Mouse (Mus musculus) T-cell, adult 2 months (primary cell): ENCODE data around the gene Nf1.
"Not testable (repeated sequence)": the region's sequence is repeated elsewhere in the genome, so short reads cannot be mapped to it uniquely, and the experiment has no call there.

Experiments used
- DNase-seq: peaks from one replicate; pipeline ENCODE4 v3.0.0; 2022; ENCODE audit warnings: low spot score

Gene Nf1

DNA sequence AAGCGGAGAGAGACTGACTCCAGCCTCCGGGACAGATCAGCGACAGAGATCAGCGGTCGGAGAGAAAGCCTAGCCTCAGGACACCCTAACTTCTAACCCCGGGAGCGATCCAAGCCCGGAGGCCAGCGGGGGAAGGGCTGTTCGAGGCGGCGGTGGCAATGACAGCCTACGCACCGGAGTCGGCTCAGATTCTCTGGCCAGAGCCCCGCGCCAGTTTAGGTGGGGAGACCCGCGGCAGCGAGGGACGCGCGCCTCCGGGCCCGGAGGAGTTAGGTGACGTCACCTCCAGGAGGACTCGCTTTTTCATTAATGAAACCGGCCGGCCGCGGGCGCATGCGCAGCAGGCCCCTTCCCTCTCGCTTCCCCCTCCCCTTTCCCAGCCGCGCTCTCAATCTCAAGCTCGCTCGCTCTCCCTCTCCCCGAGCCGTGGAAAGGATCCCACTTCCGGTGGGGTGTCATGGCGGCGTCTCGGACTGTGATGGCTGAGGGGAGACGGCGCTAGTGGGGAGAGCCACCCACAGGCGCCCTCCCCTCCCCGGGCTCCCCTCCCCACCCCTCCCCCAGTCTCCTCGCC, at the start of gene Nf1:
TSS of gene Nf1 (plus strand) at position 460 of the 574 bp plus-strand sequence.
- peak; percentile 78 for DNase-seq

DNA sequence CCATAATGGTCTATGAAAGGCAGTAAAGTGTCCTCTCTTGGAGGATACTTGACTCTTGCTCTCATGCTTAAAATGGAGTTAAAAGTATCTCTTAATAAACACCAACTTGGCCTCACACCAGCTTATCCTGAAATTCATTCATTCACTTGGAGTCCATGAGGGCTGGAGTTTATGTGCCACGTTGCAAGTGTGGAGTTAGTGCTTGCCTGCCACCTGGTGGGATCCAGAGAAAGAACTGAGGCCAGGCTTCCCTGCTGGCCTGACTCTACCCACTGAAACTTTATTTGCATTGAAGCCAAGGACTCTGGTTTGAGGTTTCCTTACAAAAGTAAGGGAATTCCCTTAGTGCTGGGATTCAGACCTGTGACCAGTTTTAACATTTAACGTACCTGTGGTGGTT, 49.0 kb upstream of the Nf1 start:
- no peak for DNase-seq

DNA sequence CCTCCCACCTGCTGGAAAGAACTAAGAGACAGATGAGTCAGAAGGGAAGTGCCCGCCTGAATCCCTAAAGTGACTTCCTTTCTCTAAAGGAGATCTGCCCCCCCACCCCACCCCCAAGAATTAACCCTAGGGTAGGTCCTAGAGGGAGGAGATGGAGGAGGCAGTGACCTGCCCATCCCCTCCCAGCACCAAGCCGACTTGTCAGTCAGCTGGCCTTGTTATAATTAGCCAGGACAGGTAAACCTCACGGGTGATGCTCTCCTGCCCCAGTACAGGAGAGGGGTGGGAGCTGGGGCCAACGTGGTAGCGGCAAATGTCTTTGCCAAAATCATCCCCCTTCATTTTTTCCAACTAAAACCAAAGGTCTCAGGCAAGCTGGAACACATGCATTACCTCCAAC, 47.8 kb upstream of the Nf1 start:
- no peak for DNase-seq

DNA sequence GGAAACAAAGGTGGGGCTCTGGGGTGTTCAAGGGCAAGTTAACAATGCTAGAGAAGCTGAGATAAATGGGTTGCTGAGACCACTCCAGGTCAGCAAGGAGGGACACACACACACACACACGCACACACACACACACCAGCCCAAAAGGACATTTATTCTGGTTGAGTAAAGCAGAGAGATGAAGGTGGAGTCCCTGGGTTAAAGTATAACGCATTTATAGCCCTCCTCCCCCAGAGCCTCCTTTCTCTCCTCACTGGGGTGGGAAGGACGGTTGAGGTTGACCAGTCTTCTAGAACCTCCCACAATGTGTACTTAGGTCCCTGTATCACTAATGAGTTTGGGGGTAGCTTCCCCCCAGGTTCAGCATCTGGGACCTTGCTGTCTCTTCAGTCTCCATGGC, 47.4 kb upstream of the Nf1 start:
- no peak for DNase-seq

DNA sequence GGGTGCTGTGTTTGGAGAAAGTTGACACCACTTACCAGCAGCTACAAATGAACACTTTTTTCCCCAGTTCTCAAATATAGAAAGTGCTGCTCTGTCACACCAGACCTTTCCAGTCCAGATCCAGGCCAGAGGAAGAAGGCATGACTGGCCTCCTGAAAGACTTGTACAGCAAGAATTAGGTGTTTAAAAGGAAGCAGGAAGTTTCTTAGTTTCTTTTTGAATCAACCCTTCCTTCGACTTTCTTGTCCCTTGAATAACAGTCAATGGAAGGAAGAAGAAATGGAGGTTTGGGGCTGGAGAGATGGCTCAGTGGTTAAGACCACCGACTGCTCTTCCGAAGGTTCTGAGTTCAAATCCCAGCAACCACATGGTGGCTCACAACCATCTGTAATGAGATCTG, 46.5 kb upstream of the Nf1 start:
- no peak for DNase-seq

DNA sequence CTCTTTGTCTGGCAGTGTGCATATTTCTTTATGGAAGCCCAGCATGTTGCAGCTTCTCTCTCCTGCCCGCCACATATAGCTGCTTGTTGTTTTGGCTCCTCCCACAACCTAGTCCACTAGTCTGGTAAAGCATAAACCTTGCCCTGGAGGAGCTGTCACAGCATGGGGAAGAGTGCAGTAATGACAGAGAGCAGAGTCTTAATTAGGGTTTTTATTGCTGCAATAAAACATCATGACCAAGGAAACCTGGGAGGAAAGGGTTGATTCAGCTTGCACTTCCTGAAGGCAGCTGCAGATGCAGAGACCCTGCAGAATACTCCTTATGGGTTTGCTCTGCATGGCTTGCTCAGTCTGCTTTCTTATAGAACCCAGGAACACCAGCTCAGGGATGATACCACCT, 45.5 kb upstream of the Nf1 start:
- no peak for DNase-seq

DNA sequence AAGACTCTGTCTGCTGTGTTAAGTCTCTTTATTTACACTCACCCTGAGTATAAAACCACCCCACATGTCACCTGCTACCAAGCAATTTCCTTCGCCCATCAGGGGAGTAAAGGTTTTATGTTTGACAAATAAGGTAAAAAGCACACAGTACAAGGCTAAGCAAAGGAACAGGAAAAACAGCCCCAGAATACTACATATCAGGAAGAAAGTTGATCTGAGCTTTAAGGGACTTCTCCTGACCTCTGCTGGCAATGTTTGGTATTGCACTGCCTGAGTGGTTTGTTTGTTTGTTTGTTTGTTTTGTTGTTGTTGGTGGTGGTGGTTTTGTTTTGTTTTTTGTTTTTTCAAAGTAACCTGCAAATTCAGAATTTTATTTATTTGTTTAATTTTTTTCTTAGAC, 43.3 kb upstream of the Nf1 start:
- peak; percentile 8 for DNase-seq

DNA sequence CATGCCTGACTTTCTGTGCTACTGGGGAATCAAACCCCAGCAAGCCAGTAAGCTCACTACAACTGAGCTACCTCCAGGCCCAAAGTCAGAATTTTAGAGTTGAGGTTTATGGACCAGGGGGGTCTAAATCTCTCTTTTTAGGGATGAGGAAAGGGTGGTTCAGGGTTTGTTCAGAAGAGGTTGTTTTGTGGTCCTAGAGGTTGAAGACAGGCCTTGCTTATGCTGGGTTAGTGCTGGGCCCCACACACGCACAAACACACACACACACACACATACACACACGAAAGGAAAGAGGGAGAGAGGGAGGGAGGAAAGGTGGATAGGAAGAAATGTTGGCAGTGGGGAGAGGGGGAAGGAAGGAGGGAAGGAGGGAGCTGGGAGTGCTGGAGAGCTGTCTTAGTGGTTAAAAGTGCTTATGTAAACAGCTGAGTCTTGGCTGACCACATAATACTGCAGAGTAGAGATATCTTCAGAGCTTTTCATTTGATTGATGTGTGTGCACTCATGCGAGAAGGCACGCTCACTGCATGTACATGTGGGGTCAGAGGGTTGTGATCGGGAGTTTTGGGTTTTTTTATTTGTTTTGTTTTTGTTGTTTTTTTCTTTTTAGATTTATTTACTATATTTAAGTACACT, 42.5 kb upstream of the Nf1 start, which contains the start of gene Gm9964:
TSS of gene Gm9964 (minus strand) at position 51 of the 636 bp plus-strand sequence.
- DNase-seq = no peak

DNA sequence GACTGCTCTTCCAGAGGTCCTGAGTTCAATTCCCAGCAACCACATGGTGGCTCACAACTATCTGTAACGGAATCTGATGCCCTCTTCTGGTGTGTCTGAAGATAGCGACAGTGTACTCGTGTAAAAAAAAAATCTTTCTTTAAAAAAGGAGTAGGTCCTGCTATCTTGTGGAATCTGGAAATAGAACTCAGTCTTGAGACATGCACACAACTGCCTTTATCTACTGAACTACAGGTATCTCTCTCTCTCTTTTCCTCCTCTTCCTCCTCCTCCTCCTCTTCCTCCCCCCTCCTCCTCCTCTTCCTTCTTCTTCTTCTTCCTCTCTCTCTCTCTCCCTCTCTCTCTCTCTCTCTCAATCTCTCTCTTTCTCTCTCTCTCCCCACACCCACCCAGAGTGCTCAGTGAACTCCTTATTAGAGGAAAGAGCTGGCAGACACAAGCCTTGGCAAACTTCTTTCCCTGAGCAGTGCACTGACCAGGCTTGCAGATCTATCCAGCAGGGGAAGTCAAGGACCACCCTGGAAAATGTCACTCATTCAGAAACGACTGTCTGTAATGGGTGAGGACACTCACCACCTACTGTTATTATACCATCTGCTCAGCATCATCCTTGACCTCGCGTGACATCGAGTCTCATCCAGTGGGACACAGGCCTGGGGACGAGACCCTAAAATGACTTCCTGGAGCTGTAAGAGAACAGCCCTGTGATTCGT, 39.6 kb upstream of the Nf1 start:
- DNase-seq = no peak

DNA sequence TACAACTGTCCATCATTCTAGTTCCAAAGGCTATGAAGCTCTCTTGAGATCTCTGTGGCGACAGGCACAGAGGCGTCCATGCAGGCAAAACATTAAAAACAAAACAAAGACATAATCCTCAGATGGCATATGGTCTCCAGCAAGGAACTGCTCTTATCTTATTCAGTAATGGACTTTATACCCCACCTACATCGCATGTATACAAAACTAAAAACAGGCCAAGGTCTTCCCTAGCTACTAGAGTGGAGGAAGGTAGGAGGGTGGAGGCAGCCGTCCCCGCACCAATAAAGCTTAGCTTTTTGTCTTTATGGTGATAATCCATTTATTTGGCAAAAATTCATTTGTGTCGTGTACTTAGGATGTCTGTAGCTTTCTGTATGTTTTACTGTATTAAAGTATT, 36.4 kb upstream of the Nf1 start:
- DNase-seq = no peak

DNA sequence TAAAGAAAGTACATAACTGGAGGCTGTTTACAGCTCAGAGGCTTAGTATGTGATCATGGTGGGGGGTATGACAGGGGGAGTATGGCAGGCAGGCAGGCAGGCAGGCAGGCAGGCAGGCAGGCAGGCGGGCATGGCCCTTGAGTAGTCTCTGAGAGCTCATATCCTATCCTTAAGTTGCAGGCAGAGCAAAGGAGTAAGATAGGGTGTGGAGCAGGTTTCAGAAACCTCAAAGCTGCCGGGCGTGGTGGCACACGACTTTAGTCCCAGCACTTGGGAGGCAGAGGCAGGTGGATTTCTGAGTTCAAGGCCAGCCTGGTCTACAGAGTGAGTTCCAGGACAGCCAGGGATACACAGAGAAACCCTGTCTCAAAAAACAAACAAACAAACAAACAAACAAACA, 35.2 kb upstream of the Nf1 start:
- not testable (repeated sequence) for DNase-seq

DNA sequence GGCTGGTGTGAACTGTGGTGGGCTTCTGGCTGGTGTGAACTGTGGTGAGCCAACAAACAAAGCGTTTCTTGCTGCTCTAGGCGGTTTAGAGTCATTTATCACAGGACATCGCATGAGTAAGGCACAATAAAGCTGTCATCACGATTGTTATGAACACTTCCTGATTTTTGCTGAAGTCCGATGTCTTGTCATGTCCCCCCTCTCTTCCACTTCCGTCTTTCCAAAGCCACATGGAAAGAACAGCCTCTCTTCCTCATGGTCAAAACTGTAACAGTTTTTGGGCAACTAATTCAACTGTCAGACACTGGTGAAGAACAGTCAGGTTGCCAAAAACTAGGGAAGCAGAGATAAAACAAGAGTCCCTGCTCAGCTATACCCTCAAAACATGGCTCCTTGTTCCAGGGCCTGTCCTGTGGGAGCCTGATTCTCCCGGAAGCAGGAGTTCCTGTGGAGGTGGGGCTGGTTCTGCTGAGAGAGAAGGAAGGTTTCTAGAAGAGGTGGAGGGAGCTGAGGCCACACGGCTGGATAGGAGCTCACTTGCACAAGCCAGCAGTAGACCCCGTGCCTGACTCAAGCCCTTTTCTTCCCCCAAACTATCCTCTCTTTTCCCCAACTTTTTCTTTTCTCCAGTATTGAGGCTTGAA, 33.7 kb upstream of the Nf1 start:
- no peak for DNase-seq

DNA sequence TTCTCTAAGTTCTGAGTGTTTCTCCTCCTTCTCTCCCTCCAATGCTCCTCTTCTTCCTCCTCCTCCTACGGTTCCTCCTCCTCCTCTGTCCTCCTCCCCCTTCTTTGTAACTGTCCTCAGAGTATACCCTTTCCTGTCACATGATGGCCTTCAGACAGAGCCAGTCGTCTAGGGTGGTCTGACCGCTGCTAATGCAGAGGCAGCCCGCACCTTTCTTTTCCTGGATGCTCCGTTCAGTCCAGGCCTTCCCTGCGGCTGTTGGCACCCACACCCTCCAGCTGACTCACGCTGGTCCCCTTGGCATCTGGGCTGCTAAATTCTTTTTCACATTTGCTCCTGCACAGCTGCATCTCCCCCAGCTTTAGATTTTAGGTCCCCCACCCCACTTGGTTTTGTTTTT, 33.0 kb upstream of the Nf1 start:
- DNase-seq = no peak

DNA sequence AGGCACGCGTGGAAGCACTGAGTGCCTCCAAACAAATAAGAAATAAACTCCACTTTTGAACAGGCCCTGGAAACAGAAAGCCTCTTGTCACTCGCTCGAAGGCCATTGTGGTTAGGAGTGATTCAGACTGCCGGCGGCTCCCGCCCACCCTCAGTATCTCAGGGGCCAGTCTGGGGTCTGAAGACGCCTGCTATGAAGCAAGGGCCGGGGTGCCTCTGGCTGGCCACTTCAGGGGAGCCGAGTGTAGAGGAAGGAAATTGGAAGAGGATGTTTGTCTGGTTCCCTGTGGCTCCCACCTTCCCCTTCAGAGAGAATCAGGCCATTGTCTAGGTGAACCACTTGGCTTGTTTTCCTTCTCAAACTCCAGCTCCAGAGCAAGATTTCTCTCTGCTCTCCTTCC, 32.5 kb upstream of the Nf1 start:
- DNase-seq = no peak

DNA sequence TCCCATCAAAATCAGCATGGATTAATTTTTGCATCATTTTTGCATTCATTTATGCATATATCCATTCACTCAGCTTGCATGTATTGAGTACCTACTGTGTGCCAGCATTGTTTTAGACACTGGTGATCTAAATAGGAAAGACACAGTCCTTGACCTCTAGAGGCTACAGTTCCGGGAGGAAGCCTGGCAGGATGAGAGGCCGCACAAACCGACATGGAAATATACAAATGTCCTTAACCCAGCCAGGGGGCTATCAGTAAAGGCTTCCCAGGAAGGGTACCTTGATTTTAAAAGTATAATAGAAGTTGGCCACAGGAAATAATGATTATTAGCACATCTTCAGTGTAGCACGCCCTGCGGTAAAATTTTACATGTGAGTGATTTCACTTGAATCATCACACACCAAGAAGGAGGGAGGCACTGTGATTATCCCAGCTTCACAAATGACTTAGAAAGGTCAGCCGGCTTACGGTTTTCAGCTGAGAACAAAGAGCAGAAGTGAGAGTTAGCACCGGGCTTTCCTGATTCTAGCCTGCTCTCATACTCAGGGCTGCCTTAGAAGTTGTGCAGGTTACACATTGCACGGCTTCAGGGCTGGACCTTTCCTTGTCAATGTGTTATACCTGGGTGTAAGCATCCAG, 31.8 kb upstream of the Nf1 start:
- DNase-seq = no peak

DNA sequence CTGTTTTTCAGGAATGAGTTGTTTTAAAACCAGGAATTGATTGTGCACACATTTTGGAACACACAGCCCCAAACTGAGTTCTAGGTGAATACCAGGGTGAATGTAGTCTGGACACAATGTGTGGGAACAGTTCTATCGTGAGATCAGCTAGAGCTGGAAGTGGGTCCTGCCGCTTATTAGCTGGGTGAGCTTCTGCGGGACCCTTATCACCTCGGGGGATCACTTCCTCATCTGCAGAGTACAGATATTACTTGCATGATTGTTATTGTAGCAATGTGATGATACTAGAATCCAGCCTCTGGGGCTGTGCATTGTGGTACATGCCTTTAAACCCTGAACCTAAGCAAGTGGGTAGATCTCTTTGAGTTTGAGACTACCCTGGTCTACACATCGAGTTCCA, 29.0 kb upstream of the Nf1 start:
- DNase-seq = no peak

DNA sequence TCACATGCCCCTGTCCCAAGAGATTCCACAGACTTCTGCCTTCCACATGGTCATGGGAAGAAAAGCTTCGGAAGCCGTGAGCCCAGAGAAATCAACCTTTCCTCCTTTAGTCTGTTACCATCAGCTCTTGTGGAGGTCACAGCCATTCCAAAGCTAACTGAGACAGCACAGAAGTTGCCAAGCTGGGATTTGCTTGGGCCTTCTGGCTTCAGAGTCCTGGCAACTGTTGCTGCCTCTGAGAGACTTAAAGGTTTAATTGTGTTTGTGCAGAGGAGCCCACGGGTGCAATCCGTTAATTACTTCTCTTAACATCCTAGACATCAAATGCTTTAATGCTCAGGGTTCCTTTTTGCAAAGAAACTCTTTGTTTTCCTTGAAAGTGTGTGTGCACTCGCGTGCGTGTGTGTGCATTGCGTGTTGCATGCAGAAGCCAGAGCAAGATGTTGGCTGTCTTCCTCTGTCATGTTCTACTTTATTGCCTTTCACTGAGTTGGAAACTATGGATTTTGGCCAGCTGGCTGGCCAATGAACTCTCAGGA, 22.6 kb upstream of the Nf1 start:
- no peak for DNase-seq

DNA sequence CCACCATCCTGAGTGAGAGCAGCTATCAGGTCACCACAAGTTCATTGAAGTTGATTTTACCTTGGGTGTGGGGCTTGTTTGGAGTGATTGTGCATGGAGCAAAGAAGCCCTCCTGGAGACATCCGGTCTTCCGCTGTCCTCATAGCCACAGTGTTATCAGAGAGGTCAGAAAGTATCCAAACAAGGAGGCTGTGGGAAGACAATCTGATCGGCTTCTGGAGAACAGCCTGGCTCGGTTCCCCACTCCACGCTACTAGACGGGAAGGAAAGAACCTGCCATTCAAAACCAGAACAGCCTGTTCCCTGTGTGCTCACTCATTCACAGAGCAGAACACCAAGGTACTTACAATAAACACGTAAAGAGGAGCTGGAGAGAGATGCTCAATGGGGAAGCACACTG, 19.7 kb upstream of the Nf1 start:
- DNase-seq = no peak

DNA sequence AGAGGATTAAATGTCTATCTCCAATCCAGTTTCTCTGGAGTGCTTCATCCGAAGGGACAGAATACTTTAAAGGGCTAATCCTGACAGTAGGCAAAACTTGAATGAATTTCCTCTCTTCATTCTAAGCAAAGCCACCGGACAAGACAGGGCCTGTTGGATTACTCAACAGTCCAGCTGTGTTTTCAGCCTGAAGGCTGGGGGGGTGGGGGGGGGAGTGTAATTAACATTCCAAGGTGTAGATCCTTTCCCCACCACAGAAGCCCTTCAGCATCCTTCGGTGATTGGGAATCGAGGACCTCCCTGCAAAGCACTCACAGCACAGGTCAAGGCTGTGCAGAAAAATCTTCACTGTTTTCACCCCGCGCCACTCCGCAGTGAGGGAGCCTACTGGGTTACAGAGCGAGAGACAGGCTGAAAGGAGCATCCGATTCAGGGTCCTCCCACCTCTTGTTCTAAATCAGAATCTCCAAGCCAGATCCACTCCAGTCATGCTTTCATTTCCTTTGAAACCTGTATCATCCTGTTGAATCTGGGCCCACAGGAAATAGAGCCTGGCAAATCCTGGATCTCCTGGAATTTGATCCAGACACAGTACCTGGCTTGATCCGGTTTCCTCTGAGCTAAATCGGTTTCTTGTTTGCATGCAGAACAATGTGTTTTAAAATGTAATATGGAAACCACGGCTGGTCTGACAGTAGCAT, 15.4 kb upstream of the Nf1 start:
- DNase-seq = no peak

DNA sequence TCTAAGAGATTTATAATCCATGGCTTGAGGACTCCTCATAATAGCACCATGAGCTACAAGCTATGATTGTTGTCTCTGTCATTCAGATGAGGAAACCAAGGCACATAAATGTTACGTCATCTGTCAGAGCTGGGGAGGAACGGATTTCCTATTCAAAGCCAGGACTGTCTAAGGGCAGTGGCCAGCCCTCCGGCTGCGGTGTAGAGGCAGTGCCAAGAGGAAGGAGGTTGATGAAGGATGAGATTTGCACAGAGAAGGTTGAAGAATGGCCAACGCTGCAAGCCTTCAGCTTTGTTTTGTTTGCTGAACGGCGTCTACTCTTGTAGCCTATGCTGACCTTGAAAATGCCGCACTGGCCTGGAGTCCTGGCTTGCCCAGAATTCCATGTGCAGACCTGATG, 13.8 kb upstream of the Nf1 start:
- DNase-seq = no peak

DNA sequence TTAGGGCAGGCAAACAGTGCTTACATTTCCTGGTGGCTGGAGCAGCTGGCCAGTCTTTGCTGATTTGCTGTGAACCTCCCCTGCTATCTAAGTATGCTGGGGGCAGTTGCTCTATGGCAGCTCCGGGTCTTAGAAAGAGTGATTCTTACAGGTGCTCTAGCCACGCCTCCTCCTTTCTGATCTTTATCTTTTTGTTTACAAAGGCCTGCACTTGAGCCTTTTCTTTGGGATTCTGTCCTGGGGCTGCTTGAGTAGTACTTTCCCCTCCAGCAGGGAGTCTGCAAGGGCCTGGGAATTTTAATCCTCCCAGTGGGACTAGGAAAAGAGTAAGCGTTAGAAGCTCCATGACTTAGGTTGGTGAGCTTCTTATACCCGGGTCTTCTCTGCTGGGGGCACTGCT, 12.4 kb upstream of the Nf1 start:
- DNase-seq = no peak

DNA sequence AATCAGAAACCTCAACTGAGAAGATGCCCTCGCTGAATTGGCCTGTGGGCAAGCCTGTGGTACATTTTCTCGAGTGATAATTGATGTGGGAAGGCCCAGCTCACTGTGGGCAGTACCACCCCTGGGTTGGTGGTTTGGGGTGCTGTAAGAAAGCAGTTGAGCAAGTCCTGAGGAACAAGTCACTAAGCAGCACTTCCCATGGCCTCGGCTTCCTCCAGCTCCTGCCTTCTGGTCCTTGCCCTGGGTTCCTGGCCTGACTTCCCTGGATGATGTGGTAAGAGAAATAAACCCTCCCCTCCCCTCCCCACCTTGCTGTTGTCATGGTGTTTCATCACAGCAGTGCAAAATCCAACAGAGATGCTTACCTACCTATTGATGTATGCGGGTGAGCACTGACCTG, 11.4 kb upstream of the Nf1 start:
- no peak for DNase-seq
